Mouse (Mus musculus) bone marrow, adult 2 months (tissue): ENCODE results near the gene Dazap1.

ENCODE experiments used
- CTCF ChIP-seq: fragments of 200-500 bp; IDR thresholded peaks from 2 replicates; pipeline ENCODE4 v1.5.1; 2011; ENCODE audit warnings: low read length, control low read depth; ENCODE audit not compliant: control insufficient read depth, insufficient read depth
- POLR2A ChIP-seq: fragments of 200-500 bp; IDR thresholded peaks from 2 replicates; pipeline ENCODE4 v1.6.1; 2011; ENCODE audit warnings: low read depth, mild to moderate bottlenecking, control low read depth, low read length, borderline replicate concordance; ENCODE audit not compliant: control insufficient read depth

GRCm38 (mm10) chr10:80215048-80215772, 46.1 kb upstream of the Dazap1 start:
- no peak for TF ChIP-seq POLR2A
- no peak for TF ChIP-seq CTCF
